Mouse (Mus musculus): ENCODE results near the gene Kdm2b.
A peak's percentile ranks its signal among the peaks of the same experiment; 100 is the strongest.

The Kdm2b gene

GRCm38 (mm10) chr5:122927703-122928102 is 61.9 kb downstream of the Kdm2b start:
- DNase-seq (ENCODE audit: low read depth, low spot score), result no peak

GRCm38 (mm10) chr5:122927092-122927491 is 62.5 kb downstream of the Kdm2b start:
- DNase-seq (ENCODE audit: low read depth, low spot score), result no peak

DNA sequence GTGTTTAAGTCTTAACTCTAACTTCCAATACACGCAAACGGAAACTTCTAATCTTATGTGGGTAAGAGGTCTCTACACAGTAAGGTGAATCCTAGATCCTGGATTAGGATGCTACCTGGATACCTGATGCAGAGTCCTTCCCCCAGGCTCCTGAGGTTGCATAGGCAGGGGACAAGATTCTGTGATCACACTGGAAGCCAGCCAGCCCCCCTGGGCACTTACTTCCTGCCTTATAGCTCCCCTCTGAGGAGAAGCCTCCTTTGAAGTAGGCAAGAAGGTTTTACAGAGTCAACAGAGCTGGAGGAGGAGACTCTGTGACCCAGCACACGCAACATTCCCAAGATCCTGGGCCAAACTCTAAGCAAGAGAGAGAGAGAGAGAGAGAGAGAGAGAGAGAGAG is 63.3 kb downstream of the Kdm2b start:
- no peak for DNase-seq (ENCODE audit: low read depth, low spot score)

DNA sequence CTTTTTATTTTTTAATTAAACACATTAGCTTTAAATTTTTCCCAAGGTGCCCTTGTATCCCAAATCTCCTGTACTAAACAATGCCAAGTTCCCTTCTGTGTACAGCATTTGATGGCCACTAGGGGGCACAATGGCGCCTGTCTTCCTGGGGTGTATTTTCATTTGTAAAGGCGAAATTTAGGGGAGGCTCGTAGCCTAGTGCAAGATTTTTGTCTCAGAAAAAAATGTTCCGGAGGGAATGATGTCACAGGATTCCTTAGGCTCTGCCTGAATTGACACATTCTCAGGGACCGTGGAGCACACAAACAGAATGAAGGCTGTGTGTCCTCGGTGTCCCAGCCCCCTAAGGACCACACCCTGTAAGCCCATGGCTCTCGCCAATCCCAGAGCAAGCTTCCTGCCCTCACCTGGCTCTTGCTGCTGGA is 64.1 kb downstream of the Kdm2b start:
- DNase-seq (ENCODE audit: low read depth, low spot score), result peak; percentile 46

DNA sequence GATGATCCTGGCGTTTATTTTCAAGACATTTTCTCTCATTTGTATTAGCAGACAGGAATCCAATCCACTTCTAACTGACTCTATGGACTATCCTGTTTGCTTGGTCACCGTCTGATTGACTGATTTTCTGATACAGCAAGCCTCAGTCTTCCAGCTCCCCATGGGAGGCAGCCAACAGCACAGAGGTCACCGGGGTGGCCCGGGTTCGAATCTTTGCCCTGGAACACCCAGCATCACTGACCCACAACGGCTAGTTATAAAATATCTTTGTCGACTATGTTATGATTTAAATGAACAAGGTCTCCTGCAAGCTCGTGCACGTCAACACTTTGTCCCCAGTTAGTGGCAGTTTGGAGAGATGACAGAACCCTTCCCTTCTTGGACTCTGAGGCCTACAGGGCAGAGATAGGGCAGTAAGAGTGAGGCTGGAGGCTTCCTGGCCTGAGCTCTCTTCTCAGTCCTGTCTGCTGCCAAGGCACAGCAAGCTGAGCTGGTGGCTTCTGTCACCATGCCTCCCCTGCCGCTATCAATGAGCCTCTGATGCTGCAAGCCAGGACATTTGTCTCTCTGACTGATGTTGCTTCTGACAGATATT is 65.7 kb downstream of the Kdm2b start:
- DNase-seq (ENCODE audit: low read depth, low spot score), result no peak

GRCm38 (mm10) chr5:122921941-122922340 is 67.7 kb downstream of the Kdm2b start:
- DNase-seq (ENCODE audit: low read depth, low spot score), result no peak

DNA sequence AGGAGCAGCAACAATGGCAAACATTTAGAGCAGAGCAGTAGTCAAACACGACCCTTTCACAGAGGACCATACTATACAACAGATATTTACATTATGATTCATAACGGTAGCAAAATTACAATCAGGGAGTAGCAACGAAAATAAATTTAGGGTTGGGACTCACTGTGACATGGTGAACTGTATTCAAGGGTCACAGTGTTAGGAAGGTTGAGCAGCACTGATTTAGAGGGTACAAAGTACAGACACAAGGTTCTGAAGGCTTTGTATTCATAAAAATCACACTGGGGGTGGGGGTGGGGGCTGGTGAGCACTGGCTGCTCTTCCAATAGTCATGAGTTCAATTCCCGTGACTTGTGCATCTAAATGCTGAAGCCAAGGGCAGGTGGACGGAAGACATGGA is 69.1 kb downstream of the Kdm2b start:
- no peak for DNase-seq (ENCODE audit: low read depth, low spot score)

DNA sequence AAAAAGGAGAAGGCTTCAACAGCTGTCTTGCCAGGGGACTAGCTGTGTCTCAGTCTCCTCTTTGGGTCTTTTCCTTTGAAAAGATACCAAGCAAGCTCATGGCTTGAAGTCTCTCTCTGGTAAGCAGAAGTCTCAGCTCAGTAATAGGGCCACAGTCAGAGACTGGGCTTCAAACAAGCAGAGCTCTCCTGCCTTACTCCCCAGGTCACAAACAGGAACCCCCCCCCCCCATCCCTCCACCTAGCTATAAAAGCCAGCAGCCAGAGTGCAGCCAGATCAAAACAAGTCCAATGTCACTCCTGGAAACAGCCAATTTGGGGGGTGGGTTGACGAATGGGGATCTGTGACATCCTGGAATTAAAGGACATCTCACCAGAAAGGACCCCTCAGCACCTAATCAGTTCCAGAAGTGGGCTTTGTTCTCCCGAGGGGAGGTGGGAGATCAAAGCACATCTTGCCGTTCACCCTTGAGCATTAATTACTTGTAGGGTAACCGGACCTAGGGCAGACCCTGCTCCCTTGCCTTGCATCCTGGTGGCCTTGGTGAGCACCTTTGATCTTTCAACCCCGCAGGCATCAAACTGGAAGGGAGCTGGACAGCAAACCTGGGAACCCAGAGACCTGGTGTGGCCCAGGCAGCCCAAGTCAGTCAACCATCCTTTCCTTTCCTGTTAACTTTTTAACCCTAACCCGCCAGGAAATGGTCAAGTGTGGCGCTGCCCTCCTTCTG is 71.5 kb downstream of the Kdm2b start:
- no peak for DNase-seq (ENCODE audit: low read depth, low spot score)

GRCm38 (mm10) chr5:122916147-122916546 is 73.5 kb downstream of the Kdm2b start:
- DNase-seq (ENCODE audit: low read depth, low spot score), result no peak

GRCm38 (mm10) chr5:122912863-122913262 is 76.8 kb downstream of the Kdm2b start:
- no peak for DNase-seq (ENCODE audit: low read depth, low spot score)

GRCm38 (mm10) chr5:122909481-122909880 is 80.1 kb downstream of the Kdm2b start:
- DNase-seq (ENCODE audit: low read depth, low spot score), result no peak

- no peak for DNase-seq (ENCODE audit: low read depth, low spot score)
These were observed 81.6 kb downstream of the Kdm2b start for GRCm38 (mm10) chr5:122908001-122908400.

GRCm38 (mm10) chr5:122907182-122907581 is 82.4 kb downstream of the Kdm2b start:
- DNase-seq (ENCODE audit: low read depth, low spot score), result no peak

DNA sequence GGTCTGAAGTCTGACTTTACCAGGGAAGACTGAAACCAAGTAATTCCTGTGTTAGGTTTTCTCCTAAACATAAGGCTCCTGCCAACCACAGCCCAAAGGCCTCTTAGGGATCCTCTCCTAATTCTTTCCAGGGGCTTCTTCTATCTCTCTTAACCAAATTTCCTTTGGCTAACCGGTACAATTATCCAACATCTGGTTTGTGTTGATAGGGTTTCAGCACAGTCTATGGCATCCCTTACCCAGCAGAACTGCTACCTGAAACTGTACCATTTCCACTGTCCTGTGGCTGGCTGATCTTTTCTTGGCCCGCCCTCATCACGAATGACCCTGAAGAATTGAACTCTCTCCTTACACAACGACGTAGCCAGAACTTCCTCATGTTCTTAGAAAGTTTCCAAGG is 86.5 kb downstream of the Kdm2b start:
- DNase-seq (ENCODE audit: low read depth, low spot score), result no peak

DNA sequence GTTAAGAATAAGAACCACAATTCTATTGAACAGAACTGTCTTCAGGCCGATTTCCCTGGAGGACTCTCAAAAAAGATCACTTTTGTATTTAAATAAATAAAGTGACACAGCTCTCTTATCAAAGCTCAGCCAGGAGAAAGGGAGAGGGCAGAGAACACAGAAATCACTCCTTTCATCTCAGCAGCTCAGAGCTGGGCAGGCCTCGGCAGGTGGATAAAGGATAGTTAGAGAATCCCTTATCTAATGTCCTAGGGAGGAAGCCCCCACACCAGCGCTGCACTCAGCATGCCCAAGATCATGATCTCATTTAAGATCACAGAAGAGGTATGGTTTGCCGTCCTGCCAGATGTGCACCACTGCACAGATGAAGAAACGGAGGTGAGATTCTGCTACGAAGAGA is 87.4 kb downstream of the Kdm2b start:
- DNase-seq (ENCODE audit: low read depth, low spot score), result no peak

DNA sequence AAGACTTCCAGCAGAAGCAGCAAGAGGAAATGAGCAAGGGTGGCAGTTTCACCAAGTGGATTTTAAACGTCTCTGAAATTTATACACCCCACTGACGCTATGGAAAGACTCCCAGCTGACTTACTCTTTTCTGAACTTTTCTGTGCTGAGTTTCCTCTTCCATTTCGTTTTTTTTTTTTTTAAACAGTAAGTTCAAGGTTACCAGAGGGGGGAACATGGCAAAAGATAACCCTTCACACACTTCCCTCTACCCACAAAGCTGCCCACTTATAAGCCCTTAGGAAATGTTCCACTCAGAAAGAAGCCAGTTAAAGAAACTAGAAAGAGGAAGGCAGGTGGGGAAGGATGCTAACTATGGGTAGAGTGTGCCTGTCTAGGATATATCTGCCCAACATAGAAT is 88.0 kb downstream of the Kdm2b start:
- DNase-seq (ENCODE audit: low read depth, low spot score), result no peak

DNA sequence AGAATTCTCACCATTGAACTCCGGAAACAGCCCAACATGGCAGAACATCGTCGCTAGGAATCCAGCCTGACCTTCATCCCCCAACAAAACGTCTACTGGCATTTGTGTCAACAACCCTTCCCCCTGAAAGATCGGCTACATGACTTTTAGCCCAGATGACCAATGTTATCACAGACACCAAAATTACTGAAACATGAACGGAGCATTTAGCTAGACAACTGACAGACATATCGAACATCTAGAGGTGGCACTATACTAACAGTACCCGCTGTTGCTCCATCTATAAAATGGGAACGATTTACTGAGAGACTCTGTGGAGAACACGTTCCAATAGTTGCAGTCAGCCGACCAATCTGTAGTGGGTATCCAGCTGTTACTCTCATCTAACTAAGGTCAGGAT is 88.4 kb downstream of the Kdm2b start:
- no peak for DNase-seq (ENCODE audit: low read depth, low spot score)

DNA sequence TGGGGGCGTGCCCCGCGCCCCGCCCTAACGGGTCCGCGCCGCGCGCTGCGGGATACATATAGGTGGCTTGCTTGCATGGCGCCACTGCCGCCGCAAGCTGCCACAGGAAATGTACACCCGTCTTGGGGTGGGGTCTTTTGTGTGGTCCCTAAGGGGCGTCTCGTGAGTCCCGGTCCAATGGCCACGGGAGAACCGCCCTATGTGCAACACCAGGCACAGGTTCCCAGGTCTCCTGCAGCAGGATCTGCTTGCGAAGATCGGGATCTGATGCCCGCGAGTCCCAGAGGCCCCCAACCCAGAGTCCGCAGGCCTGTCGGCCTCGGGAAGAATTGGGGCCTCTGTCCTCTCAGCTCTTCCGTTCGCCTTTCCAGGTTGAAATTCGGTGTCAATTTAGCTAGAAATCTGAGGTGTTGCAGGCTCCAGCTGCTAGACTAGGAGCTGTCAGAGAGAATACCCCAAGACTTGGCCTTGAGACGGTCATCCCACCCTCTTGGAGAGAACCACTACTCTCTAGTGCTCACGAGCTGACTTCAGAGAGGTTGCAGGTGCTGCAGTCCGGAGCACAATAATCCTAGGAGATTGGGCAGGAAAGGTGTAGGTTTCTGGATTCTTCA is 89.0 kb downstream of the Kdm2b start:
- DNase-seq (ENCODE audit: low read depth, low spot score), result no peak

DNA sequence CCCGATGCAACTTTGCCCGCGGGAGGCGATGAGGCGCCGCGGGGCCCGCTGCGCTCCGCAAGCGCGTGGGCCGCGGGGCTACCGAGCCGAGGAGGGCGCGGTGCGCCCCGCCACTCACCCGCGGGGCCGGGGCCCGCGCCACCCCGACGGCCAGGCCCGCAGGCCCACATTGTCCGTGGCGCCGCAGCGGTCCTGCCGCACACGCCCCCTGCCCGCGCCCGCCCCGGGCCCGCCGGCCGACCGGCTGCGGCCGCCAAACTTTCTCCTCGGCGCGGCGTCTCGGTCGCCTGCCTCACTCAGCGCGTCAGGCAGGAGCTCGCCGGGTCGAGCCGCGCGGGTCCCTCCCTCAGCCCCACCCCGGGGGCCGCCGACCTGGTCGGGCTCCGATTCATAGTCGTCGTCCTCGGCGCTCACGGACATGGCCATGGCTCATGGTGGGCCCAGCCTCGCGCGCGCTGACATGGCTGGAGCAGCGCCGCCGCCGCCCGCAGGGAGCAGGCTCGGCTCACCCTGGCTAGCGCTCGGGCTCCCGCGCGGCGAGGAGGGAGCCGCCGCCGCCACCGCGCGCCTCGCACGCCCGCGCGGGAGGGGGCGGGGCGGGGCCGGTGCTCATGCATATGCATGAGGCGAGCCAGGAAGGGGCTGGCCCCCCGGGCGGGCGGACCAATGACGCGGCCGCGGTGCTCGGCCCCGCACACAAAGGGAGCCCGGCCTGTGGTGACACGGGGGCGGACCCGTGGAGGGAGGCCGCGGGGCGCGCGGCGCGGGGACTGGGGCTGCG is 89.7 kb downstream of the Kdm2b start:
- peak; percentile 70 for DNase-seq (ENCODE audit: low read depth, low spot score)

DNA sequence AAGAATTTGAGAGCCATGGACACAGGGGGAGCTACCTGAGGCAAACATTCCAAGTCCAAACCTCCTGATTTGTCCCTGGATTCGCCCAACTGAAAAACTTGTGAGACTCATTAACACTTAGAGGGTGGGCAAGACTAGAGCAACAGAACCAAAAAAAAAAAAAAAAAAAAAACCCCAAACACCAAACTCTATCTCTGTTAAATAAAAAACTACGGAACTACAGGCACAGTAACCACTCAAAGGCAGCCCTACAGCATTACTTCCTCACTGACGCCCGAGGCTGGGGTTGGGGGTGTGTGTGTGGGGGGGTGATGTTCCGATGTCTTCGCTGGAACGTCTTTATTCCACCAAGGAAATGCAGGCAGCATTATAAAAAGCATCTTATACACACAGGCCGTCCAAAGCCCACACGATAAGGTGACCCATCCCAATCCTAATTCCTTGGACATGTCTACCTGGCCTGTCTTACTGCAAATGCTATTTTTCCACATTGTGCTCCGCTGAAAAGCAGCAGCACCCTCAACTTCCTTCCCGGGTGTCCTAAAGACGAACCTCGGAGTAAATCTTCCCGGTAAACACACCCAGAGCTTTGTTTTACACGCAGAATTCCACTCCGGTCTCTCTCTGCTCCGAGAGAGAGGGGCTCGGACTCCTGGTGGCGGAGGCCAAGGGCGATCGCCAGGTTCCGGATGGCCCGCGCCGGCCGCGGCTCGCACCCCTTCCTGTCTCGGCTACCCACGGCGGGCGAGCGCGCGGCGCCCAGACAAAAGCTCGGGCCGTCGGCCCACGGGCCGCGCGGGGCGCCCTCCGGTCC is 90.5 kb downstream of the Kdm2b start:
- no peak for DNase-seq (ENCODE audit: low read depth, low spot score)

DNA sequence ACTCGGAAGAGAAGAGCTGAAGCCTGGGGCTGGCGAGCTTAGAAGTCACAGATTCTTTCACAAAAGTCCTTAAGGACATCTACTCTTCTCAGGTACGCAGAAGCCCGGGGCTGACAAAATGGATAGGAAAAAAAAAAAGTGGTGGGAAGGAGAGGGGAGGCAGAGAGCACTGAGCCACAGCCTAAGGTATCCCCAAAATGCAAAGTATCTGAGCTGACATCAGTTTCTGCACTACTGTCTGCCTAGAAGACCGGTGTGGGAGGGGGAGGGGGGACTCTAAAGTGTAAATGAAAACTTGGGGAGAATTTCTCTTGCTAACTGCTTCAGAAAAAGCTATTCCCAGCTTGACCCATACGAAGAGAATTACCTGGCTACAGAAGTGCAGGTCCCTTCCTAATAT is 91.5 kb downstream of the Kdm2b start:
- no peak for DNase-seq (ENCODE audit: low read depth, low spot score)

- DNase-seq (ENCODE audit: low read depth, low spot score), result no peak
These were observed 94.8 kb downstream of the Kdm2b start for GRCm38 (mm10) chr5:122894821-122895220.
